Mouse (Mus musculus): ENCODE results near the gene Ccdc9b.

DNA sequence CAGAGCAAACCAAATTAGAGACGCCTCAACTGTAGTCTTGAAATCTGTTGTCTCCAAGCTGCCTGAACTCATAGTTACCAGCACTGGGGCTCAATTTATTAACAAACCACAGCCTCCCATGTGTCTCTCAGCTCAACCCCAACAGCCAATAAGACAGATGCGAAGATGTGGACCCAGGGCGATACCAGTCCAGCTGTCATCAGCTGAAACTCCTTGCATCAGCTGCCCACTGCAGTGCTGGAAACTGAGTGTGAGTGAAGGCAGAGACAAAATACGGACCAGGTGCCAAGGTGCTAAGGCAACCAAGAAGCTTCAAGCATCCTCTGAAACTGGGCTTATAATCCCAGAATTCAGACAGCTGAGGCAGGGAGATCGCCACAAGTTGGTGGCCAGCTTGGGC, 30.5 kb downstream of the Ccdc9b start:
- TF ChIP-seq POLR2A (IDR thresholded peaks at IDR 0.05; ENCODE audit: low read depth, low read length) (no peak), CTCF (IDR thresholded peaks at IDR 0.05; ENCODE audit: extremely low read depth, insufficient read length, insufficient replicate concordance, low read depth, low read length) (no peak)

Data from small intestine, adult 2 months (tissue).